Comparison of ENCODE assay signal across 8 mouse cellular contexts in genomic region chr5:30814424-30815119, GRCm38 (mm10). TPM values are rescaled to one million over a fixed set of nuclear protein-coding genes. Genes with fewer than 3 reads are reported as not detected.
A peak's percentile ranks its signal among the peaks of the same experiment; 100 is the strongest.
DNase-seq lines count a peak whose midpoint lies in the region; ATAC-seq lines count a peak whose summit lies in the region.

Gene Mapre3 (plus strand): TSS chr5:30814641.

- intact Hi-C loops in left cerebral cortex, postnatal 4 days (cut with DNase I) = loop anchor here (10.0 kb wide), 1 partner anchor 50 kb away; the partner anchor contains the start of gene Tmem214

- no peaks in the 10 kb centered on the region for H3K9me3 ChIP-seq in embryonic facial prominence, embryonic 12.5 days
- H3K9me3 ChIP-seq in midbrain, embryonic 11.5 days (ENCODE audit: control insufficient read depth, low read length) = no peaks in the 10 kb centered on the region

- peaks cover 18% of the 10 kb centered on the region for H3K4me1 ChIP-seq in embryonic facial prominence, embryonic 12.5 days
- peaks cover 19% of the 10 kb centered on the region; the same call in 1 of the 2 replicates for H3K4me1 ChIP-seq in midbrain, embryonic 11.5 days (ENCODE audit: control insufficient read depth, insufficient read depth, low read length)

- peak; percentile 96 for ATAC-seq in embryonic facial prominence, embryonic 12.5 days (ENCODE audit: insufficient number of reproducible peaks, insufficient read depth, low FRiP score, low TSS enrichment)
- ATAC-seq in midbrain, embryonic 11.5 days (ENCODE audit: low FRiP score) = peak; percentile 99

- H3K36me3 ChIP-seq in embryonic facial prominence, embryonic 12.5 days = no peaks in the 10 kb centered on the region
- H3K36me3 ChIP-seq in midbrain, embryonic 11.5 days (ENCODE audit: control insufficient read depth, insufficient read depth, low read length) = no peaks in the 10 kb centered on the region

- H3K4me3 ChIP-seq in embryonic facial prominence, embryonic 12.5 days = peak within 1 kb of the TSS; percentile 85
- peak within 1 kb of the TSS; percentile 84 for H3K4me3 ChIP-seq in midbrain, embryonic 11.5 days (ENCODE audit: low read depth, low read length)

- peak; percentile 95 for DNase-seq in adrenal gland, postnatal 14 days
- peak; percentile 100 for DNase-seq in heart, adult 11 months
- DNase-seq in kidney, adult 11 months = peak; percentile 91
- DNase-seq in left cerebral cortex, postnatal 4 days = peak; percentile 97
- peak; percentile 100 for DNase-seq in midbrain, embryonic 11.5 days (ENCODE audit: low spot score, missing footprints)
- DNase-seq in right cerebral cortex, postnatal 4 days = peak; percentile 93
- DNase-seq in yolk sac, embryonic 10.5 days (ENCODE audit: low spot score) = peak; percentile 90

- no peaks in the 10 kb centered on the region for H3K27me3 ChIP-seq in embryonic facial prominence, embryonic 12.5 days
- no peaks in the 10 kb centered on the region; the same call in 1 of the 2 replicates for H3K27me3 ChIP-seq in midbrain, embryonic 11.5 days (ENCODE audit: control insufficient read depth, insufficient read depth, low read length)

- H3K9ac ChIP-seq in embryonic facial prominence, embryonic 12.5 days = peak within 1 kb of the TSS; percentile 89
- peak within 1 kb of the TSS; percentile 86 for H3K9ac ChIP-seq in midbrain, embryonic 11.5 days (ENCODE audit: low read length)

- H3K4me2 ChIP-seq in embryonic facial prominence, embryonic 12.5 days (replicated peaks) = peak within 1 kb of the TSS; percentile 71
- H3K4me2 ChIP-seq in midbrain, embryonic 11.5 days = peak within 1 kb of the TSS; percentile 79

- WGBS in embryonic facial prominence, embryonic 12.5 days = 1% methylated on average over 54 of the region's 59 CpGs
- under 1% methylated on average over 57 of the region's 59 CpGs for WGBS in midbrain, embryonic 11.5 days

- peak within 1 kb of the TSS; percentile 73 for H3K27ac ChIP-seq in embryonic facial prominence, embryonic 12.5 days
- peak within 1 kb of the TSS; percentile 83 for H3K27ac ChIP-seq in midbrain, embryonic 11.5 days (ENCODE audit: low read depth, low read length)

RNA-seq across cellular contexts. Expression of gene Mapre3, which starts in this region (rescaled TPM):
- 44.1 and 46.5 TPM in 2 replicates for total RNA-seq in adrenal gland, postnatal 14 days (2021)
- 28.8 and 29.3 TPM in 2 replicates for polyA plus RNA-seq in embryonic facial prominence, embryonic 12.5 days (2016; fragmentation: Nextera tagmentation; extraction: Ambion mirVana)
- 100 to 1,000 TPM; 143 to 144 TPM for total RNA-seq in left cerebral cortex, postnatal 4 days (2021)
- 35.0 and 40.5 TPM in 2 replicates for polyA plus RNA-seq in midbrain, embryonic 11.5 days (2014; fragmentation: Nextera tagmentation; extraction: Ambion mirVana)

Comparison
In these comparisons a context has a peak if more than half of its experiments do, and no peak if none do; other contexts are left out.
1. Peak in every context shown above with its lines: DNase-seq, ATAC-seq, H3K4me3 ChIP-seq and H3K27ac ChIP-seq.